Mouse (Mus musculus): ENCODE measurements around the gene Cltb.

DNA sequence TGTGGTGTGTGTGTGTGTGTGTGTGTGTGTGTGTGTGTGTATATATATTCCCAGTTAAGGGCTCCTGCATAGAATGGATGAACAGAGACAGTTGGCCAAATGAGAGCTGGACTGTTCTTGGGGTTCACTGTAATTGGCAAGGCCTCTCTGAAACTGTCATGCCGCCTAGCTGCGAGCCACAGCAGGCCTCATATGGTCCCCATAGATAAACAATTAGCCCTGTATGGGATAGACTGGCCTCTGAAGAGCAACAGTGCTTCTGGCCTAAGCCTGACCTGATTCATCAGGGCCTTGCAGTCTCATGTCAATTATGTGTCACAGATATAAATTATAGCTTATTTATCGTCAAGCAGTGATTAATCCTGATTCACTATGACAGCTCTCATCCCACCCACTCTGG is 3.1 kb downstream of the Cltb start:
- TF ChIP-seq GATA1 (IDR thresholded peaks at IDR 0.05; ENCODE audit: low read length) (peak; percentile 58), TAL1 (IDR thresholded peaks at IDR 0.05; ENCODE audit: low read length) (peak; percentile 57; the same call in 2 of the 3 replicates)
